Mouse (Mus musculus) left cerebral cortex, adult 11 months (tissue): ENCODE data around the gene Hhex.
A peak's percentile ranks its signal among the peaks of the same experiment; 100 is the strongest.

Experiments
- DNase-seq: peaks from one replicate; pipeline ENCODE4 v3.0.0; 2022; ENCODE audit warnings: low spot score

Gene Hhex

GRCm38 (mm10) chr19:37434263-37434951, at the start of gene Hhex:
TSS of gene Hhex (plus strand) at chr19:37434810.
- DNase-seq, result no peak

- no peak for DNase-seq
Measured at GRCm38 (mm10) chr19:37386126-37386525, 48.5 kb upstream of the Hhex start.

GRCm38 (mm10) chr19:37391869-37392268, 42.7 kb upstream of the Hhex start:
- no peak for DNase-seq

GRCm38 (mm10) chr19:37396279-37396678, 38.3 kb upstream of the Hhex start:
- no peak for DNase-seq

- no peak for DNase-seq
Measured at GRCm38 (mm10) chr19:37400936-37401335, 33.7 kb upstream of the Hhex start.

- DNase-seq, result peak; percentile 32
Measured at GRCm38 (mm10) chr19:37418294-37418693, 16.3 kb upstream of the Hhex start.

GRCm38 (mm10) chr19:37419613-37420012, 15.0 kb upstream of the Hhex start:
- no peak for DNase-seq

GRCm38 (mm10) chr19:37428589-37428988, 6.0 kb upstream of the Hhex start:
- no peak for DNase-seq

GRCm38 (mm10) chr19:37431139-37431756, 3.4 kb upstream of the Hhex start:
- DNase-seq, result no peak

GRCm38 (mm10) chr19:37432868-37433570, 1.6 kb upstream of the Hhex start:
- no peak for DNase-seq

GRCm38 (mm10) chr19:37433895-37434262, 731 bp upstream of the Hhex start:
- no peak for DNase-seq

GRCm38 (mm10) chr19:37435041-37435852, 637 bp downstream of the Hhex start:
- no peak for DNase-seq

GRCm38 (mm10) chr19:37435853-37436174, 1.2 kb downstream of the Hhex start:
- DNase-seq, result no peak

GRCm38 (mm10) chr19:37436514-37437288, 2.1 kb downstream of the Hhex start:
- no peak for DNase-seq

- no peak for DNase-seq
Measured at GRCm38 (mm10) chr19:37437289-37437606, 2.6 kb downstream of the Hhex start.

GRCm38 (mm10) chr19:37440181-37440580, 5.6 kb downstream of the Hhex start:
- DNase-seq, result no peak

- no peak for DNase-seq
Measured at GRCm38 (mm10) chr19:37440708-37441475, 6.3 kb downstream of the Hhex start.

GRCm38 (mm10) chr19:37442524-37443286, 8.1 kb downstream of the Hhex start:
- no peak for DNase-seq

- no peak for DNase-seq
Measured at GRCm38 (mm10) chr19:37443631-37444140, 9.1 kb downstream of the Hhex start.

GRCm38 (mm10) chr19:37448212-37448611, 13.6 kb downstream of the Hhex start:
- DNase-seq, result no peak
